Mouse (Mus musculus) gastrocnemius, adult 8-10 months (tissue): ENCODE results near the gene Selenow. TPM values are rescaled to one million over a fixed set of nuclear protein-coding genes. Genes with fewer than 3 reads are reported as not detected.

Source experiments
- DNase-seq, 2 experiments: peaks; one replicate each; pipeline ENCODE4 v3.0.0; 2022; ENCODE audit warnings: low spot score in 2 of 2
- total RNA-seq, 4 experiments: library from RNA; stranded (reverse); gene quantifications; 2 replicates each; pipeline ENCODE4 v1.2.4; 2022

Selenow gene
- total RNA-seq, result 1,000 to 10,000 TPM; 1,735 to 2,070 (median 1,829) TPM

DNA sequence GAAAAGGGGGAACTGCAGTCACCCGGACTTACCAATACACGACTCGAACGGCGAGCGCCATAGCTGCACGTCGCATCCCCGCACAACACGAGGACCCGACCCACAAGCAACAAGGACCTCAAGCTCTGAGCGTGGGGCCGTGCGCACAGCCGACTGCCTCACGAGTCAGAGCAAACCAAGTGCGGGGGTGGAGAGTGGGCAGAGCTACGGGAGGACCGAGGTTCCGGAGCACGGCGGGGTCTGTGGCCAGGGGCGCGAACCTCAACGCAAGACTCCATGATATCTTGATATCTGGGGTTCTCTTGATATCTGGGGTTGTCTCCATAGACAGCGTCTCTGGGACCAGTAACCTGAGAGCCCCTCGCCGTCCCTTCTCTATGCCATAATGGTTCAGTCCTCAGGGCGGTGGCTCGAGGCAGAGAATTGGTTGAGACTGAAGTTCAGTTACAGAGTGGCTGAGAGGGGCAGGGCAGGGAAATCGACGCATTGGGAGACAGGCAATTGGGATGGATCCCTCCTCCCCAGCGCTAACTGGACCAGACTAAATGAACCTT lies at the start of gene Selenow:
Gene Selenow (minus strand): TSS at position 183 of the 554 bp plus-strand sequence.
- peak; percentile 88 to 89 for DNase-seq

DNA sequence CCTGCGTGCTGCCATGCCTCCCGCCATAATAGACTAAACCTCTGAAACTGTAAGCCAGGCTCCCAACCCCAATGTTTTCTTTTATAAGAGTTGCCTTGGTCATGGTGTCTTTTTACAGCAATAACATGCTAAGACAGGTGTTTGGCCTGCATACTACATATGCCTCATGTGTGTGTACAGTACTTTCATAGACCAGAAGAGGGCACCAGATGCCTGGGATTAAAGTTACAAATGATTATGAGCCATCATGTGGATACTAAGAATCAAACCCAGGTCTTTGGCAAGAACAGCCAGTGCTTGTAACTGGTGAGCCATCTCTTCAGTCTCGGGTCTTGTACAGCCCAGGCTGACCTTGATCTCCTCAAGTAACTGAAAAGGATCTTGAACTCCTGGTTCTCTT lies 47.5 kb upstream of the Selenow start:
- DNase-seq, result no peak

DNA sequence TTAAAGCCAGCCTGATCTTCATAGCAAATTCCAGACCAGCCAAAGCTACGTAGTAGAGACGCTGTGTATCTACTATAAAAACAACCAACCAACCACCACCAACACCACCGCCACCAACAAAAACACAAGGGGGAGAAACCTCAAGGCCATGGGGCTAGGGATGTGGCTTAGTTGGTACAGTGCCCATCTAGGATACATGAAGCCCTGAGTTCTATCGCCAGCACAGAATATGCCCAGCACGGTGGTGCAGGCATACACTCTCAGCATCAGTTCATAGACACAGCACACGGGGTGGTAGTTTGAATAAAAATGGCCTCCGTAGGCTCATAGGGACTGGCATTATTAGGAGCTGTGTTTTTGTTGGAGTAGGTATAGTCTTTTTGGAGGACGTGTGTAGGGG lies 46.1 kb upstream of the Selenow start:
- no peak for DNase-seq

DNA sequence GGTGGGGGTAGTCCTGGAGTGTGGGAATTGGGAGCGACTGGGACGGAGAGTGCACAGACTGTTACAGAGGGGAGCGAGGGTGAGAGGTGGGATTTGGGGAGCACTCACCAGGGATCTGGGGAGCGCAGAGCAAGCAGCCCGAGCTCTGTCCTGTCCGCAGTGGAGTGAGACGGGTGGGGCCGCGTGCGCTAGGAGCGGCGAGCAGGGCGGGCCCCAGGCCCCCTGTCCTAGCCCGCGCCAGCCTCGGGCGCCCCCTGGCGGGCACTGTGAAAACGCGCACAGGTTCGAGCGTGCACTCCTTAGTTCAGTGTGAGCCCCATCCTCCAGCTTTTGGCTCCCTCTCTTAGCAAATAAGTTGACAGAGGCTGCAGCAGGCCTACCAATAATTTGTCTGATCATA lies 45.1 kb upstream of the Selenow start, which contains the start of gene Ehd2:
Gene Ehd2 (minus strand): TSS at position 256 of the 400 bp plus-strand sequence.
- peak; percentile 59 to 77 for DNase-seq

DNA sequence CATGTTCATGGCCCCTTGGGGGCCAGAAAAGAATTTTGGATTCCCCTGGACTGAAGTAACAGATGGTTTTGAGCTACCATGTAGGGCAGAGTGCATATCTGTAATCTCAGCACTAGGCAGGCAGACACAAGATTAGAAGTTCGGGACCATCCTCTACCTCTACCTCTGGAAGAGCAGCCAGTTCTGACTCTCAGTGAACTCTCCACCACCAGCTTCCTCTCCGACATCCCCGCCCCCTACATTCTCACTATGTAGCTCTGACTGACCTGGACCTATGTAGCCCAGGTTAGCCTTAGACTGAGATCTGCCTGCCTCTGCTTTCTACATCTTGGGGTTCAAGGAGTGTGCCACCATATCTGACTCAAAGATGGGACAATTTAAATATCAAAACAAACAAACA lies 44.3 kb upstream of the Selenow start:
- DNase-seq, result no peak

DNA sequence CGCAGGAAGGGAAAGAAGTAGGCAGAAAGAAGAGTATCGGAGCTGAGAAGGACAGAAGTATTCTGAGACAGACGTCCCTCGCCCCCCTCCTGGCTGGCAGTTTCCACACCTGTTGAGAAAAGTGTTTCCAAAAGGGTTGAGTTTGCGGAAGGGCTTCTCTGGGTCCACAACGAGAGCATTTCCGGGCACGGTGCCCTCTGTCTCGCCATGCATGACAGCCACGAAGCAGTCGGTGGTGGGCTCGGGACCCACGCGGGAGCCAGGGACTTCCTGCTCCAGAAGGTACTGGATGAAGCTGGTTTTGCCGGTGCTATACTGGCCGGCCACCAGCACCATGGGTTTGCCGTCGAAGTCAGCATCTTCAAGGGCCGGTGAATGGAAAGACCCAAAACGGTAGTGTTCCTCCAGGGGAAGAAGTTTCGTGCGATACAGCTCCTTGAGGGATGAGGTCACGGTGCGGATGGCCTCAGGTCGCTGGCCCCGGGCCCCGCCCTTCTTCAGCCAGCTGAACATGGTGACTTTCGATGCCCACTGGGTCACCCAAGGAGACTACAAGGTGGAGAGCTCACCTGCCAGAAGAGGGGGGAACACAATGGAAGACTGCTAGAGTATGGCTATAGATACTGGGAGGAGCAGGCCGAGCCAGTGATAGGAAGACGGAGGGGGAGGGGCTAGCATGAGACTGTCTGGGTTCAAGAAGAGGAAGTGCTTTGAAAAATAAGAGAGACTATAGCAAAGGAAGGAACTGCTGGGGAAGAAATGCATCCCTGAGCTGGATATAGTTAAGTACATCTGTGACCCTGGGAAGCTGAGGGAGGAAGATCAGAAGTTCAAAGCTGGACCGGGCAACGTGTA lies 41.8 kb upstream of the Selenow start:
- DNase-seq, result no peak

DNA sequence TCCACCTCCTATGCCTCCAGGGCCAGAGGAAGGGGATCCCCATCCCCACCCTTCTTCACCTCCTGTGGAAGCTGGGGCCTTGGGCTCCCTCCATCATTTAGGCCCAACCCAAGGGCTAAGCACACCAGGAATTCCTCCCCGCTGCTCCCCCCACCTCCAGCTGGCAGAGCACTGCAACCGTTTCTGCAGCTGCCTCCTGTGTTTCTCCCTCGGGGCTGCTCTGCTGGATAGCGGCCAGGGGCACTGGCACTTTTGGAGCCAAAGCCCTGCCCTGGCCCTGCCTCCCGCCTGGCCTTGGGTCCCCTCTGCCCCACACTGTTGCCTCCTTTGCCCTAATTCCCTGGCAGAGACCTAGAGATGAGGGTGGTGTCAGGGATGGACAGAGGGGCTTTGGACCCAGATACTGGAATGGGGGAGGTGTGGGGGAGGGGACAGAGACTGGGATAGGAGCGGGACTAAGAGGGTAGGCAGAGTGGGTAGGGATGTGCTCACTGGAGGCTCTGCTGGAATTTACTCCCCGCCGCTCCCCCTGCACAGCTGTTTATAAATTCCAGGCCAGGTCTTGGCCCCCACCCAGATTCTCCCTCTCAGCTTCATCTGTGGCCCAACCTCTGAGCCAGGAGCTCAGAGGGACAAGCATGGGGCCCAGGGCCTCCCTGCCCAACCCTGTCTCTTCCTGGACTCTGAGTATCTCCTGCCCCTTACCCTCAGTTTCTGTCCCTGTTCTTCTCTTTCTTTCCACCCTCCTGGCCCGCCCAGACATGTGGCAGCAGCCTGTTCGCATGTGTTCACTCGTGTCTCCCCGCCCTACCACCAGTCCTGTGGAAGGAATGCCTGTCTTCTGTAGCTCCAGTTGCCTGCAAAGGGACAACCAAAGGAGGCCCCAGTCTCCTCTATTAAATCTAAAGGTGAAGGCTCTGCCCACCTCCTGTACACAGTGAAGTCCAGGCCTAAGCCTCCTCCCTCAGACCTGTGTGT lies 40.4 kb upstream of the Selenow start:
- DNase-seq, result peak; percentile 86 to 90

DNA sequence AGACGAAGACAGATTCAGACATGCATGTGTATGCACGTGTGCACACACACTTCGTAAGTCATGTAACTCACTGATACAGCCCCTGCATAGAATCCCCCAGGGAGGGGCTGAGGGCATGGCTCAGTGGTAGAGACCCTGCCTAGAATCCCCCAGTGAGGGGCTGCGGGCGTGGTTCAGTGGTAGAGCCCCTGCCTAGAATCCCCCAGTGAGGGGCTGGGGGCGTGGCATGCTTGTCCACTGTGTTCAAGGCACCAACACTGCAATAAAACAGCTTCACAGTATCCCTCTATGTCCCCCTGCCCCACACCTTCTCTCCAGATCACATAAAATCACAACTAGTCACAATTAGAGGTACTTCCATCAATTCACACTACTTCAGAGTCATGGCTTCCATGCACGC lies 39.6 kb upstream of the Selenow start:
- DNase-seq, result no peak

DNA sequence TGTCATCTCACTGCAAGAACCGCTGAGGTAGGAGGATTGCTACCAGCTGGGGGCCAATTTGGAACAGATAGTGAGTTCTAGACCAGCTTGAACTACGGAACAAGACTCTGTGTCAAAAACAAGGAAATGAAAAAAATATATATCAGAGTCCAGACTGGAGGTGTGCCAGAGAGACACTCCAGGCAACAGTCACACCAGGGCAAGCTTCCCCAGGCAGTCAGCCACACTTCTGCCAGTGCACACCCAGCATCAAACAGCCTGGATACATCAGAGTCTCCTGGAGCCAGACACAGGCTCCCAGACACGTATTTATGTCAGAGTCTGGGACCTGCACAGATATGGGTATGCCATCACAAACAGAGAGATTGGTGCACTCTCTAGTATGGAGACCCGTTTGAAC lies 39.0 kb upstream of the Selenow start:
- no peak for DNase-seq

DNA sequence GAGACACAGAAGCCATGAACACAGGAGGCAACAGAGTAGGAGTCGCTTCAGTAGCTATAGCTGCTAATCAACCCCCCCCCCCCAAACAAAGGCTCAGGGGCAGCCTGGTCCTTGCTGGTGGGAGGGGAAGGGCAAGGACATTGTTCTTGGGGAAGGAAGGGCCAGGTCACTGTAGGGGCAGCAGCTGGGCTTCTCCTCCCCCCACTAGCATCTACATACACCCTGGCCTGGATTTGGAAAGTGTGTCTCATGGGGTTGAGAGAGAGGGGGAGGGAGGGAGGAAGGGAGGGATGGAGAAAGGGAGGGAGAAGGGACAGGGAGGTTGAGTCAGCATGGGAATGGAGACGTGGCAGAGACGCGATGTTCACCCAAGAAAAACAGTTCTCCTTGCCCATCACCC lies 38.5 kb upstream of the Selenow start:
- DNase-seq, result no peak

DNA sequence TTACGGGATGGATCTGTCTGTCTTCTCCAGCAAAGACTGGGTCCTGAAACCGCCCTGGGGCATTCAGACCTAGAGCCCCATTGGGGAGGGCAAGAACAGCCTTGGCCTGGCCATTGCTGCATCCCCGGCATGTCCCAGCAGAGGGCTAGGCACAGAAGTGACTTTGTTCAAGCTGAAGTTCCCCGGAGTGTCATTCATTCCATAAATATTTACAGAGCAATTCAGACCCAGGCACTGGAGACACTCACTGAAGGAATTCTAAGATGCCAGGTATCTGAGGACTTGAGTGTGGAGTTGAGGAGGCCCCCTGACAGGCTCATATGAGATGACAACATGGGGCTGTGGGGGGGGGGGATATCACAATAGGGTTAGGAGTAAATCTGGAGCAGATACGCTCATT lies 33.9 kb upstream of the Selenow start:
- DNase-seq, result no peak

DNA sequence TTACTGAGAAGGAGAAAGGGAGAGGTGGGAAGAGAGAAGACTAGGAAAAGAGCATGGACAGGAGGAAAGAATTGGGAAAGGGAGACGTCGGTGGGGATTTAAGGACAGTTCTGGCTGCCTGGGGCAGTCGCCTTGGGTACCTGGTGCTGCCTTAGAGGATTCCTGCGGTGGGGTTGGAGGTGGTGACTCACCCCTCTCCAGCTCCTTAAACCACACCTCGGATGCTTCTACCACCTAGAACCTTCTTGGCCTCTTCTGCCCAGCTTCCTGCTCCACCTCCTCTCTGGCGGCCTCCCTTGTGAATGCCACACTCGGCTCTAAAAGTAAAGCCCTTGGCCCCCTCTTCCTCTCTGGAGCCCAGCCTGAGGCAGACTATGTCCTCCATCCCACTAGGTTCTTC lies 33.3 kb upstream of the Selenow start:
- DNase-seq, result no peak

DNA sequence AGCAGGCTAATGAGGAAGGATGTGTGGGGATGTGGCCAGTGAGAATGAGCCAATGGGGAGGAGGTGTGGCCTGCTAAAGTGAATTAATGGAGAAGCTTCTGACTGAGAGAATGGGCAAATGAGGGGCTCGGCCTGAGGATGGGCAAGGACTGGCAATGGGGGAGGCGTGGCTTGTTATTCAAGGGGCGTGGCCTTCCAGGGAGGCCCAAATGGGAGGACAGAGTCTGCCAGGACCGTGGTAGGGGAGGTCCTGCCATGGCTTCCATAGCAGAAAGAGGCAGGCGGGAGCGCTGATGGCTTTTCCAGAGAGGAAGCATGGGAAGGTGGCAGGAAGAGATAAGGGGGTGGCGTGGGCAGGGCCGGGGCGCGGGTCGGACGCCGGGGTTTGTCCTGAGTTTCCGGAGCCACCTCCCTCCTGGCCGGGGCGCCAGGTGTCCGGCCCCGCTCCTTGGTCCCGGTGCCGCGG lies 32.8 kb upstream of the Selenow start:
- DNase-seq, result no peak

DNA sequence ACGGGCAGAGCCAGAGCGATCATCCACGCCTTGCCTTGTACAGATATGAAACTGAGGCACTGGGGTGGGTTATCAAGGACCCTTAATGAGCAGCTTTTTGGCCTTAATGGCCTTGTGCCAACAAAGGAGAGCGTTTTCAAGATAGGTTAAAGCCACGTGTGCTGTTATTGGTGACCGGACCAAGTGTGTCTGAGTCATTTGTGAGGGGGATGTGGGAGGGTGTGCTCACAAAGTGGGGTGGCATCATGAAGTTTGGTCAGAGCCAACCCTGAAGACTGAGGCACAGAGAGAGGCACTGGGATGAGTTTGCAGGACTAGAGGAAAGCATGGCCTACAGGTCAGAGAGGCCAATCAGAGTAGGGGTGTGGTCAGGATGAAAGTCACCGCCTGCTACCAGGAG lies 32.2 kb upstream of the Selenow start:
- DNase-seq, result no peak

DNA sequence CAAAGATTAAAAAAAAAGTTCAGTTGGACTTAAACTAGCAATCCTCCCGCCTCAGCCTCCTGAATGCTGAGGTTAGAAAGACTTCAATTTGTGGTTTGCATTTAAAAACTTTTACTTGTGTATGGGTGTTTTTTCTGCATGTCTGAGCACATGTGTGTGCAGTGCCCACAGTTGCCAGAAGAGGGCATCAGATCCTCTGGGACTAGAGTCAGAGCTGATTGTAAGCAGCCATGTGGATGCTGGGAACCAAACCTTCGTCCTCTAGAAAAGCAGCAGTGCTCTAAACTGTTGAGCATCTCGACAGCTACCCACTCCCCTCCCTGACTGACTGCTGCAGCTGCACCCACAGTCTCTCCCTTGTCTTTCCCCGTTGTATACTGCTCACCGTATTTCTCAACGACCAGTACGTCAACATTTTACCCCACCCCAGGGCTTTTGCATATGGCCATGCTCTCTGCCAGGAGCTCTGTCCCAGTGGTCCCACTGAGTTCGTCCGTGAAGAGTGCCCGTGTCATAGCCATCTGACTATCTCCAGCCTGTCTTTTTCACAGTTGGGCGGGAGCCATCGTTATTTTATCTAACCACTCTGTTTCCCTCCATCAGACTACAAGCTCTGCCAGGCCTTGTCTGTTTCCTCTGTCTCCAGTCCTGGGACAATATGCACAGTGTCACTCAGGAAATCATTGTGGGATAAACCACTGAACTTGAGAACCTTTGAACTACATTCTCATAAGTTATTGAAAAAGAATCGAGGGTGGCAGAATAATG lies 31.3 kb upstream of the Selenow start:
- no peak for DNase-seq

DNA sequence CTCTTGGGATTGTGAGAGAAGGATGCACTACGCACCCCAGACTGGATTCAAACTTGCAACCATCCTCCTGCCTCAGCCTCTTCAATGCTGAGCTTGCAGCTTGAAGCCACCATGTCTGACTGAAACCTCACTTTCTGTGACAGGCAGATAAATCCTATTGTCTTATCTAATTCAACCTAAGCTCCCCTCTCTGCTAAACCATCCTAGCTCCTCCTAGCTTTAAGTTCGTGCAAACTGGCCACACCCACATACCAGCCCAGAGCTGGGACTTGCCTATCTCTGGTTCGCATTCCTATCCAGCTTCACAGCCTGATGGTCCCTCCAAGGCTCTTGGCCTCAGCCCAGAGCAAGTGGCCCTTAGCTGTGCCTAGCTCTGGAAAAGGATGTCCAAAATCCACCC lies 30.2 kb upstream of the Selenow start:
- no peak for DNase-seq

DNA sequence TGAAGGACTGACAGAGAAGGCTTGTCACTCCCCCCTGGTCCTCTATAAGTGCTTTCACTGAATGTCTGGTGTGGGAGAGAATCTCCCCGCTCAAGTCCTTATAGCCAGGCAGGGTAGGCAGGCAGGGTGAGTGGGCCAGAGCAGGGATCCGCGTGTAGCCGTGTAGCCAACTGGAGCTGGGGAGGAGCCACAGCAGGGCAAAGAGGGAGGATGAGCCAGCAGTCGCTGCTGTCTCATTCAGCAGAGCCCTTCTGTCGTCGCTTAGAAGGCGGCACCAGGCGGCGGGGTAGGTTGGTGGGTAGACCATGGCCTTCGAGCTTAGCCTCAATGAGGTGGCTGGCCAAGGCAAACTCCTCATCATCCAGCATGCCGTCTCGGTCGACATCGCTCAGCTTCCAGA lies 27.8 kb upstream of the Selenow start:
- DNase-seq, result no peak

DNA sequence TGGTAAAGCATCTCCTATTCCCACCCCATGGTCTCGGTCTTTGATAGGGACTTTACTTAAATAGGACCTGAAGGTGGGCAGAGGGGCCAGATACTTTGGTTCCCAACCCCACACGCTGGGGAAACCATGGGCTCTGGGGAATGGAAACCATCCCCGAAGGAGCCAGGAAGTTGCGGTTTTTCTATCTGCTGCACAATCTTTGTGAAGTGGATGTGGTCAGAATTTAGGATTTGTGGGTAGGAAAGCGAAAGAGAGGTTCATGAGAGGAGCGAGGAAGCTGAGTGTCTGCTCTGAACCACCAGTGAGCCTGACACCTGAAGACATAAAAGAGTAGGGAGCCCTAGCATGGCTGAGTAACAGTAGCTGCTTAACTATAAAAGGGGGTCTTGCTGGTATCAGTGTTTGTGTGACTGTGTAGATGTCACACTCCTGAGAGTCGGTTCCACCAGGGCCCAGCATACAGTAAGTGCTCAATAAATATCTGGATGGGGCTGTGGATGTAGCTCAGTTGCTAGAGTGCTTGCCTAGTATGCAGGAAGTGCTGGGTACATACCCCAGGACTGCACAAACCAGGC lies 27.1 kb upstream of the Selenow start:
- no peak for DNase-seq

DNA sequence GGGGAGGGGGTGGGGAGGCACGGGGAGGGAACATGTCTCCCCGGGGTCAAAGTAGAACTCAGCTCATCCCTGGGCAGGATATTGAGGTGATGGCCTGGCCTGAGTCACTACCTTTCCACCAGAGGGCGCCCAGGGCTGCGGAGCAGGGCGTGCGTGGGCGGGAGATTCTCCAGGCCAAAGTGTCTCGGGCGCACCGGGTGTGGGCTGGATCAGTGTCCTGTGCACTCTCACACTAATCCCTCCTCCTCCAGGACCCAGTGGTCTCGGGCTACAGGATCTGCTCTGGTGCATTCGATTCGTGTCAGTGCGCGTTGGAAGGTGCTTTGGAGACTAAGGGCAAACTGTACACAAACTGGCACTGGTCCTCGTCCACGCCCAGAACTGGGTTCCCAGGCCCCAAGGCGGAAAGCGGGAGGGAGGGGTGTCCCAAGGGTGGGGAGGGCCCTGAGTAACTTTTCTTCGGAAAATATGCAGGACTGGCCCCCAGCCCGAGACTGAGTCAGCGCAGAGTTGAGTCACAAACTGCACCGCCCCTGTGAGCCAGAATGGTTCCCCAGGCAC lies 26.3 kb upstream of the Selenow start:
- DNase-seq, result peak; percentile 88 to 90

DNA sequence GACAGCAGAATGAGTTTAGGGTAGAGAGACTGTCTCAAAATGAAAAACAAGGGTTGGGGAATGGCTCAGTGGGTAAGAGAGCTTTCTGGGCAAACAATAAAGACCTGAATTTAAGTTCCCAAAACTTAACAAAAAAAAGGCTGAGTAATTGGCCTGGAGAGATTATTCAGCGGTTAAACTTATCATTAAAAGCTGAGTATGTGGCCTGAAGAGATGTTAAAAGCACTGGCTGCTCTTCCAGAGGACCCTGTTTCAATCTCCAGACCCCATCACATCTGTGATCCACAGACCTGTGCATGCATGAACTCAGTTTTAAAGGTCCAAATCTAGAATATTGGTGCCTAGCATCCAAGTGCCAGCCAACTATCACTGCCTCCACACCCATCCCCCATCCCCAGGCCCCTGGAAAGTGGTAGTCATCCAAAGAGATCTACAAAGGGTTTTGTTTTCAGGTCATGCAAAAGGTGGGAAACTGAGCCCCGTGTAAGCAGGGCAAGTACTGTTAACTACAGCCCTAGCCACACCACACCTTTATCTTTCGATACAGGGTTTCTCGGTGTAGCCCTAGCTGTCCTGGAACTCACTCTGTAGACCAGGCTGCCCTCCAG lies 25.6 kb upstream of the Selenow start:
- DNase-seq, result no peak
